Mouse (Mus musculus): ENCODE measurements around the gene Myo1d. TPM values are rescaled to one million over a fixed set of nuclear protein-coding genes. Genes with fewer than 3 reads are reported as not detected.
A peak's percentile ranks its signal among the peaks of the same experiment; 100 is the strongest.

The Myo1d gene
- polyA plus RNA-seq (2016; fragmentation: Nextera tagmentation; extraction: Ambion mirVana) = 7.3 and 8.1 TPM in 2 replicates

DNA sequence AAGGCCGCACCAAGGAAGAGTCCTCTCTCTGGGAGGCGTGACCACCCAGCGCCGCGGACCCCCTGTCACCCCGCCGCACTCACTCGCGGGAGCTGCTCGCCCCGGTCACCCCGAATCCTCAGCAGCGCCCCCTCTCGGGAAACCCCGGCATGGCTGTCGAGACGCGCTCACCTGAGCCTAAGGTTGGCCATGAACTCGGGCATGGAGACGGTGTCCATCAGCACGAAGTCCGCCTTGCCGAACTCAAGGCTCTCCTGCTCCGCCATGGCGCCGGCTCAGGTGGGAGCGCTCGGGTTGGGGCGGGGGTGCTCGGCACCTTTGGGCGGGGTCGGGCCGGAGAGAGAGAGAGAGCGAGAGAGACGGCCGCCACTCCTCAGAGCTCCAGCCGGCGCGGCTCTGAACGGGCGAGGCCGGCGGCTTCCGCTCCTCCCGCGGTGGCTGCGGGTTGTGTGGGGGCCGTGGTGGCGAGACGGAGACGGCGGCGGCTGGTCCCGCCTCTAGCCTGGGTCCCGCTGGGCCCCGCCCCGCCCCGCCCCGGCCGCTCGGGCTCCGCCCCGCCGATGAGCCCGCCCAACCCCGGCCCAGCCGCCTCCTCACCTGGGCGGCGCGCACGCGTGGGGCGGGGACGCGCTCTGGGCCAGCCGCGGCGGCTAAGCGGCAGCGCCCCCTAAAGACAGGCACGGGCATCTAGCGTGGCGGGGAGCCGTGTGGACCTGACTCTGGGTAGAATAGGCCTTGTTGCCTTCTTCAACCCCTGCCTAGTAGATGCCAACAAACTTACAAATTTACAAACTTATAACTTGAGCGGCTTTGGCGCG, at the start of gene Myo1d:
Gene Myo1d, minus strand, starts transcription at position 499 of the 818 bp plus-strand sequence.
- H3K9me3 ChIP-seq = no peaks in the 10 kb centered on the region
- H3K4me1 ChIP-seq = peaks cover 20% of the 10 kb centered on the region
- DNase-seq (ENCODE audit: low spot score) = peak; percentile 93
- WGBS = under 1% methylated on average over 87 of the region's 87 CpGs
- H3K27ac ChIP-seq = peak within 1 kb of the TSS; percentile 90
- H3K36me3 ChIP-seq = no peaks in the 10 kb centered on the region
- peak within 1 kb of the TSS; percentile 84 for H3K4me3 ChIP-seq
- no peaks in the 10 kb centered on the region; the same call in 1 of the 2 replicates for H3K27me3 ChIP-seq (ENCODE audit: insufficient read depth, poor library complexity, severe bottlenecking)

DNA sequence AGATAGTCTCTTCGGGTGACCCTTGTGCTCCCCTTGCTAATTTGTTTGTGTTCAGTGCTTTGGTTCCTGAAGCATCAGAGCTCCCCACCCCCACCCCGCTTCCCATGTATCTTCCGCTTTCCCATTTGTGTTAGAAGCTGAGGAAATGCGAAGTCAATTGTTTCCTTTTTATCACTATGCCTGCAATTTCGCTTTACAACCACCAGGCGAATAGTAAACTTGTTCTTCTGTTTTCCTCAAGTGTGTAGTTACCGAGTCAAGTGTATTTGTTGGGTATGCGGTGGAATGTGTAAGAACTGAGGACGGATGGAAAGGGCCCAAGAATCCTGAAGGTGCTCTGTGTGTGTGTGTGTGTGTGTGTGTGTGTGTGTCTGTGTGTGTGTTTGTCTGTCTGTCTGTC, 42.0 kb upstream of the Myo1d start:
- no peak for DNase-seq (ENCODE audit: low spot score)
- no peaks in the 10 kb centered on the region for H3K27me3 ChIP-seq (ENCODE audit: insufficient read depth, poor library complexity, severe bottlenecking)
- peaks cover 45% of the 10 kb centered on the region for H3K4me1 ChIP-seq
- H3K4me3 ChIP-seq = no peak overlapping the region
- 71% methylated on average over 9 of the region's 9 CpGs for WGBS
- no peak overlapping the region for H3K27ac ChIP-seq
- H3K36me3 ChIP-seq = peaks cover 31% of the 10 kb centered on the region
- no peaks in the 10 kb centered on the region for H3K9me3 ChIP-seq

DNA sequence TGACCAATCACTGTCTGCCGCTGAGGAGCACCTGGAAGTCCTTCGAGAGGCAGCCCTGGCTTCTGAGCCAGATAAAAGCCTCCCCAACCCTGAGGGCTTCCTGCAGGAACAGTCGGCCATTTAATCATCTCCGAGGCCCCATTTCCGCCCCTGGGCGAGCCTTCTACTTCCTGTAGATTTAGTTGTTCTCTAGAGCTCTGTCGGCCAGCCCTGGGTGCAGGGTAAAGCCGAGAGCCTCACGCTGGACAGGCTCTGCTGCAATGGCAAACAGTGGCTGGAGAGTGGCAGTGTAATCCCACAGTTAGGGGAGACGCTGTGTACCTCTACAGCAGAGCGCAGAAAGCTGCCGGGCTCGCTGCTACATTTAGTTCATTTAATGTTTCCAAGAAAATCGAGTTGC, 41.5 kb upstream of the Myo1d start:
- H3K27ac ChIP-seq = peak overlapping the region; percentile 62

GRCm38 (mm10) chr11:80820085-80820484, 40.3 kb upstream of the Myo1d start:
- Histone ChIP-seq H3K27ac (no peak overlapping the region), H3K4me1 (peaks cover 45% of the 10 kb centered on the region), H3K4me3 (no peak overlapping the region), H3K27me3 (ENCODE audit: insufficient read depth, poor library complexity, severe bottlenecking) (no peaks in the 10 kb centered on the region), H3K9me3 (no peaks in the 10 kb centered on the region), H3K36me3 (peaks cover 45% of the 10 kb centered on the region)
- WGBS = 91% methylated on average over 3 of the region's 3 CpGs
- DNase-seq (ENCODE audit: low spot score) = no peak

More for the DNA sequence above, 41.5 kb upstream of the Myo1d start:
- Histone ChIP-seq H3K4me3 (0 out of 2 replicates have a peak overlapping the region, but pooled peaks have one; percentile 7), H3K9me3 (no peaks in the 10 kb centered on the region), H3K27me3 (ENCODE audit: insufficient read depth, poor library complexity, severe bottlenecking) (no peaks in the 10 kb centered on the region), H3K36me3 (peaks cover 36% of the 10 kb centered on the region), H3K4me1 (peaks cover 45% of the 10 kb centered on the region)
- 44% methylated on average over 14 of the region's 14 CpGs for WGBS
- peak; percentile 83 for DNase-seq (ENCODE audit: low spot score)

- Histone ChIP-seq H3K9me3 (no peaks in the 10 kb centered on the region), H3K27ac (peak overlapping the region; percentile 87), H3K36me3 (peaks cover 64% of the 10 kb centered on the region), H3K27me3 (ENCODE audit: insufficient read depth, poor library complexity, severe bottlenecking) (no peaks in the 10 kb centered on the region), H3K4me3 (peak overlapping the region; percentile 48), H3K4me1 (peaks cover 41% of the 10 kb centered on the region)
- WGBS = 11% methylated on average over 11 of the region's 11 CpGs
- DNase-seq (ENCODE audit: low spot score) = peak; percentile 93
These were observed 38.4 kb upstream of the Myo1d start for GRCm38 (mm10) chr11:80818060-80818697.

DNA sequence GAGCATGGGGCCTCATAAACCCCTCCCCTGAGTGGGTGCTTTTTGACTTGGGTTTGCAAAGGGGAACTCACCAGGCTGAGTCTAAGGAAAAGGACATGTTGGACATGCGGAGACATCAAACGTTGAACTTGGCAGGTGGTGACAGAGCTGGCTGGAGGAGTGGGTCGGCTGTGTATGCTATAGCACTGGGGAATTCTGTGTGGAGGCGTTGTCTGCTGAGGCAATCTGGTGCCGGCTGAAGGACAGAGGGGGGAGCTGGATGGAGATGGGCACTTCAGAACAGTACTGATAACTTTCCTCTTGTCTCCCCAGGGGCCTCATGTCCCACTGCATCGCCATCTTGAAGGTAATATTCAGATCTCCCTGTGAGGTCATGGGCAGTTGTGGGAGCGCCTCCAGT, 35.5 kb upstream of the Myo1d start:
- Histone ChIP-seq H3K9me3 (no peaks in the 10 kb centered on the region), H3K4me1 (peaks cover 41% of the 10 kb centered on the region), H3K4me3 (no peak overlapping the region), H3K27me3 (ENCODE audit: insufficient read depth, poor library complexity, severe bottlenecking) (no peaks in the 10 kb centered on the region), H3K36me3 (peaks cover 57% of the 10 kb centered on the region), H3K27ac (no peak overlapping the region)
- no peak for DNase-seq (ENCODE audit: low spot score)
- WGBS = 58% methylated on average over 7 of the region's 7 CpGs

DNA sequence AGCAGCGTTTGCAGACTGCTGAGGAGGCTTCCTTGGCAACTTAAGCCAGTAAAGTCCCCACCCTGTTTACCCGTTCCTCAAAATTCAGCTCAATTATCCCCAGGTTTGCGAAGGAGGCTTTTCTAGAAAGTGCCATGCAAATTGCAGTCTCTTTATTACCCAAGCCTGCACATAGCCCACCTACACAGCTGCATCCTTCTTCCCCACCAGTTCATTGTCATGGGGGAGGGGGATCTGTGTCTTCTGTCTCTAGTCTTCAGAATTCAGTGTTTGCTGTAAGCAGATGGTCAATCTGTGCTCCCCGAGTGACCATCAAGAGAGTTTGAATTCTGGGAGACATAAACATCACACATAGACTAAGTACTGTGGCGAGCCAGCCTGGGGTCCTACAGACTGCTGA, 31.3 kb upstream of the Myo1d start:
- Histone ChIP-seq H3K4me1 (peaks cover 38% of the 10 kb centered on the region), H3K36me3 (peaks cover 40% of the 10 kb centered on the region), H3K9me3 (no peaks in the 10 kb centered on the region), H3K4me3 (peak overlapping the region; percentile 81), H3K27ac (peak overlapping the region; percentile 96), H3K27me3 (ENCODE audit: insufficient read depth, poor library complexity, severe bottlenecking) (no peaks in the 10 kb centered on the region)
- 35% methylated on average over 5 of the region's 5 CpGs for WGBS
- DNase-seq (ENCODE audit: low spot score) = no peak

DNA sequence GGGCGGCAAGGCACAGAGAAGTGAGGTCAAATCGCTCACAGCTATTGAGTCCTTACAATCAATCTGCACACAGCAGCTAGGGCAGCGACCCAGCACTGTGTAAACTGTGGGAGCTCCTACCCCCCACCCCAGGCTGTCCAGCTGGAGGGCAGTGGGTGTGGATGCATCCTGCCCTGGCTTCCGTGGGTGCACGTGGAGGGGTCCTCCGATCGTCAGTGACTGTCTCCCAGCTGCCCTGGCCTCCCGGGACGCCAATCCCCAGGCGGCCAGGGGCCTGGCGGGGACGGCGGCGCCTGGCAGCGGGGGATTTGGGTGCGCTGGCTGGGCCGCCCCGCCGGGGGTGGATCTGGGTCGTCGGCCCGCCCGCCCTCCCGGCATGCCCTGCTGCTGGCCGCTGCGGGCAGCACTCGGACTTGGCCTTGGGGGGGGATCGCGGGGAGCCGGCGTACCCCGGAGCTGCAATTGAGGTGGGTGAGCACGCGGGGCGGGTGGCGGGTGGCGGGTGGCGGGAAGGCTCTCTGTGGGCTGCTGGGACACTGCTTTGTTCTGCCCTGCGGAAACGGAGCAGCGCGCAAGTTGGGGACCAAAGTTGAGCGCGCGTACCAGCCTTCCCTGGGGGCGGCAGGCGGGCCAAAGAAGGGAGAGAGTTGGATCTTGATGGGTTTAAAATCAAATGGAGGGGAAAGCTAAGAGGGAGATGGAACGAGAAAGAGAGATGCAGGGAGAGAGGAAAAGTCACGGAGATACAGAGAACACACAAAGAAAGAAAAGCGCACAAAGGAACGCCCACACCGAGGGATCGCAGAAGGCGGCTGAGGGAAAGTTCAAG, 30.4 kb upstream of the Myo1d start, which contains the start of gene Tmem98:
Gene Tmem98, plus strand, starts transcription at position 183 of the 829 bp plus-strand sequence.
- peak; percentile 78 for DNase-seq (ENCODE audit: low spot score)
- Histone ChIP-seq H3K4me1 (peaks cover 38% of the 10 kb centered on the region), H3K27me3 (ENCODE audit: insufficient read depth, poor library complexity, severe bottlenecking) (no peaks in the 10 kb centered on the region), H3K27ac (peak within 1 kb of the TSS; percentile 96), H3K9me3 (no peaks in the 10 kb centered on the region), H3K36me3 (peaks cover 32% of the 10 kb centered on the region), H3K4me3 (peak within 1 kb of the TSS; percentile 81)
- WGBS = 2% methylated on average over 35 of the region's 54 CpGs

DNA sequence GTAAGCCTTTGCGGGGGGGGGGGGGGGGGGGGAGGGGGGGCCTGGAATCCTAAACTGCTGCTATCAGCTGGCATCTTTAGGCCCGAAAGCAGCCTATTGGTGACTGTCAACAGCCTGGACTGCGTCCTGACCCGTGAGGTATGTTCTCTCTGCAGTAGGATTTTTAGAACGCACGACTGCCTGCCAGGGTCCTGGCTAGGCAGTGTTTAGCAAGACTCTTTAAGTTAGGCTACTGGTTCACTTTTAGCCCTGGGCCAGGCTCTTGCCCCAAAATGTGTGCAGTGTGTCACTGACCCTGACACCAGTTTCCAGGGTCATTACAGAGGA, 29.8 kb upstream of the Myo1d start:
- Histone ChIP-seq H3K9me3 (no peaks in the 10 kb centered on the region), H3K36me3 (peaks cover 26% of the 10 kb centered on the region), H3K4me1 (peaks cover 38% of the 10 kb centered on the region), H3K27ac (peak overlapping the region; percentile 96), H3K27me3 (ENCODE audit: insufficient read depth, poor library complexity, severe bottlenecking) (no peaks in the 10 kb centered on the region), H3K4me3 (peak overlapping the region; percentile 81)
- DNase-seq (ENCODE audit: low spot score) = no peak
- WGBS = 23% methylated on average over 6 of the region's 6 CpGs

- no peaks in the 10 kb centered on the region for H3K27me3 ChIP-seq (ENCODE audit: insufficient read depth, poor library complexity, severe bottlenecking)
- 61% methylated on average over 6 of the region's 6 CpGs for WGBS
- no peak for DNase-seq (ENCODE audit: low spot score)
- H3K27ac ChIP-seq = peak overlapping the region; percentile 96; the same call in 1 of the 2 replicates
- peaks cover 32% of the 10 kb centered on the region for H3K4me1 ChIP-seq
- no peaks in the 10 kb centered on the region for H3K9me3 ChIP-seq
- H3K36me3 ChIP-seq = peaks cover 16% of the 10 kb centered on the region
- no peak overlapping the region for H3K4me3 ChIP-seq
These were observed 28.8 kb upstream of the Myo1d start for GRCm38 (mm10) chr11:80808551-80809070.

- WGBS = 47% methylated on average over 3 of the region's 3 CpGs
- H3K4me3 ChIP-seq = no peak overlapping the region
- H3K36me3 ChIP-seq = no peaks in the 10 kb centered on the region
- H3K27me3 ChIP-seq (ENCODE audit: insufficient read depth, poor library complexity, severe bottlenecking) = no peaks in the 10 kb centered on the region
- H3K4me1 ChIP-seq = peaks cover 7% of the 10 kb centered on the region
- no peak overlapping the region for H3K27ac ChIP-seq
- DNase-seq (ENCODE audit: low spot score) = no peak
- H3K9me3 ChIP-seq = no peaks in the 10 kb centered on the region
These were observed 22.9 kb upstream of the Myo1d start for GRCm38 (mm10) chr11:80802706-80803105.

DNA sequence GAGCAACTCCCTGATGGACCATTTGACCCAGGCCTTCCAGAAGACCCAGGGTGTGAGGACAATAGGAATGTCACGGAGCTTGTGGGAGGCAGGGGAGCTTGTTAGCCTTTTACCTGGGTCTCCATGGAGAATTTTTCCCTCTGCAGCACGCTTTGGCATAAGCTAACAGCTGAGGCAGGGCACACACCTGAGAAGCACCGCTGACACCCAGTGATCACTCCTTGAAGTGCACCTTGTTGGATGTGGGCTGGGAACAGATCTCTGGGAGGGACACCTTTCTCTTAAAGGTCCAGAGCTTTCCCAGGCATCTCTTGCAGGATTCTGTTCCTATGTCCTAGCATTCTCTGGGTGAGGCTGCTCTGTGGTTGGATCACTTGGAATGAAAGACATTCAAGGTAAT, 20.2 kb upstream of the Myo1d start:
- Histone ChIP-seq H3K4me1 (peaks cover 7% of the 10 kb centered on the region), H3K4me3 (no peak overlapping the region), H3K27ac (no peak overlapping the region), H3K27me3 (ENCODE audit: insufficient read depth, poor library complexity, severe bottlenecking) (no peaks in the 10 kb centered on the region), H3K36me3 (no peaks in the 10 kb centered on the region), H3K9me3 (no peaks in the 10 kb centered on the region)
- 39% methylated on average over 3 of the region's 3 CpGs for WGBS
- DNase-seq (ENCODE audit: low spot score) = no peak

Data from heart, embryonic 10.5 days (tissue).